22 mouse cellular contexts compared by ENCODE assay signal in the genomic region with DNA sequence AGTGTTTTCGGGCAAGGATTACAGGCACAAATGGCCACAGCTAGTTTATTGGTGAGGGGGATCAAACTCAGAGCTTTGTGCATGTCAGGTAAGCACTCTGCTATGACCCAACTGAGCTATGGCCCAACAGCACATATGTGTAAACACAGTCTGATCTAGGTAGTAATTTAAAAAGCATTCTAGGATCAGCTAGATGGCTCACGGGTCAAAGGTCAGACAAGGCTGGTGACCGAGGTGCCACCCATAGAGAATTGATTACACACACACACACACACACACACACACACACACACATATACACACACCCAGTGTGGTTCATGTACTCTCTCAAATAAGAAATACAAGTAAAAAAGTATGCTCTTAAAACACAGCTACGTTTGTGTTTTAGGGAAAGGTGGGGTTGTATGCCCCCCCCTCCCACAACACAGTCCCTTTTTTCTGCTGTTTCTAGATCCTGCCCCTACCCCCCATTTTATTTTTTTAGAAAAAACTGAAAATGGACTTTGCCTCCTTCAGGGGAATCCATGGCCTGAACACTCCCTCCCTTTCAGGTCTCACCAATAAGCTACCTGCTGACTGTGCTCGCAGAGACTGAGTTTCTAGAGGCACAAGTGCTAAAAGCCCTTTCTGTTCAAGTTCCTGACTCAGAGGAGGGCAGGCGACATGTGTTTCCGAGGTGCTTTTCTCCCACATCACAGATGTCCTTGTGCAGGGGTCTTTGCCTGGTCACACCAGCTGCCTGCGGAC.
A peak's percentile ranks its signal among the peaks of the same experiment; 100 is the strongest.
DNase-seq lines count a peak whose midpoint lies in the region; ATAC-seq and TF ChIP-seq lines count a peak whose summit lies in the region.
"Had no signal": no experiment of that assay in that cellular context is flagged by ENCODE, and none has a peak within 500 bp of the region (broad histone marks: within the 10 kb centered on the region; RNA-seq: fewer than 3 reads in every experiment).

No protein-coding gene starts in this region.

- no peak for ATAC-seq in intestine, embryonic 14.5 days (replicated peaks; ENCODE audit: low FRiP score, low TSS enrichment, low read depth)
- 0 out of 2 replicates have a peak, but pooled peaks have one; percentile 11 for ATAC-seq in kidney, postnatal 0 days (replicated peaks; ENCODE audit: low FRiP score, low read depth)
- 0 out of 2 replicates have a peak, but pooled peaks have one; percentile 33 for ATAC-seq in stomach, embryonic 14.5 days (ENCODE audit: insufficient number of reproducible peaks, insufficient read depth, low FRiP score, low read depth)
- ATAC-seq in hindbrain, embryonic 11.5 days (ENCODE audit: low FRiP score): no peak
- ATAC-seq: CD4-positive, CD25-positive, alpha-beta regulatory T cell, adult 4 months; forebrain, embryonic 16.5 days; midbrain, embryonic 16.5 days had no signal

- peak overlapping the region; percentile 27; the same call in 1 of the 2 replicates for H3K27ac ChIP-seq in intestine, embryonic 14.5 days (ENCODE audit: low read depth)
- H3K27ac ChIP-seq in kidney, postnatal 0 days: peak overlapping the region; percentile 68
- no peak overlapping the region for H3K27ac ChIP-seq in stomach, embryonic 14.5 days (ENCODE audit: low read length)
- H3K27ac ChIP-seq in hindbrain, embryonic 11.5 days (ENCODE audit: low read depth, low read length): no peak overlapping the region
- H3K27ac ChIP-seq: hindbrain, embryonic 10.5 days; layer of hippocampus, adult 2 months; limb, embryonic 12.5 days; midbrain, embryonic 10.5 days; neural tube, embryonic 13.5 days had no signal

- H3K36me3 ChIP-seq in intestine, embryonic 14.5 days (ENCODE audit: control insufficient read depth, insufficient read depth, low read length): no peaks in the 10 kb centered on the region
- no peaks in the 10 kb centered on the region for H3K36me3 ChIP-seq in kidney, postnatal 0 days (ENCODE audit: insufficient read depth, low read length)
- H3K36me3 ChIP-seq in stomach, embryonic 14.5 days (ENCODE audit: control insufficient read depth, insufficient read depth, low read length): no peaks in the 10 kb centered on the region
- H3K36me3 ChIP-seq in hindbrain, embryonic 11.5 days (ENCODE audit: control insufficient read depth, insufficient read depth, low read length): no peaks in the 10 kb centered on the region
- H3K36me3 ChIP-seq: forebrain, embryonic 10.5 days; hindbrain, embryonic 10.5 days; limb, embryonic 12.5 days; midbrain, embryonic 10.5 days; neural tube, embryonic 13.5 days had no signal

- no peaks in the 10 kb centered on the region for H3K4me1 ChIP-seq in intestine, embryonic 14.5 days (replicated peaks; ENCODE audit: control insufficient read depth, insufficient read depth, low read length)
- H3K4me1 ChIP-seq in kidney, postnatal 0 days (replicated peaks; ENCODE audit: insufficient read depth, low read length): 0 out of 2 replicates have a peak, but pooled peaks cover 3% of the 10 kb centered on the region
- no peaks in the 10 kb centered on the region for H3K4me1 ChIP-seq in stomach, embryonic 14.5 days (ENCODE audit: control insufficient read depth, insufficient read depth, low read length)
- H3K4me1 ChIP-seq in hindbrain, embryonic 11.5 days (replicated peaks; ENCODE audit: control insufficient read depth, insufficient read depth, low read length): no peaks in the 10 kb centered on the region
- H3K4me1 ChIP-seq: limb, embryonic 12.5 days; neural tube, embryonic 13.5 days had no signal

- TF ChIP-seq CTCF in kidney, postnatal 0 days (IDR thresholded peaks at IDR 0.05; ENCODE audit: low read depth): no peak

- H3K9me3 ChIP-seq in intestine, embryonic 14.5 days (ENCODE audit: control insufficient read depth, low read length): peaks cover 3% of the 10 kb centered on the region; the same call in 1 of the 2 replicates
- no peaks in the 10 kb centered on the region for H3K9me3 ChIP-seq in kidney, postnatal 0 days (replicated peaks; ENCODE audit: low read length)
- H3K9me3 ChIP-seq in stomach, embryonic 14.5 days (ENCODE audit: control insufficient read depth, low read depth, low read length): no peaks in the 10 kb centered on the region
- no peaks in the 10 kb centered on the region for H3K9me3 ChIP-seq in hindbrain, embryonic 11.5 days (ENCODE audit: control insufficient read depth, low read length)
- H3K9me3 ChIP-seq: neural tube, embryonic 13.5 days had no signal

- H3K4me3 ChIP-seq in intestine, embryonic 14.5 days (ENCODE audit: low read depth, low read length): no peak overlapping the region
- no peak overlapping the region for H3K4me3 ChIP-seq in kidney, postnatal 0 days (replicated peaks; ENCODE audit: low read depth, low read length)
- no peak overlapping the region for H3K4me3 ChIP-seq in stomach, embryonic 14.5 days (ENCODE audit: low read depth, low read length)
- no peak overlapping the region for H3K4me3 ChIP-seq in hindbrain, embryonic 11.5 days (ENCODE audit: low read depth, low read length)
- H3K4me3 ChIP-seq: forebrain, embryonic 10.5 days; hindbrain, embryonic 10.5 days; layer of hippocampus, adult 2 months; limb, embryonic 12.5 days; midbrain, embryonic 10.5 days; myocyte; neural tube, embryonic 13.5 days had no signal

- 67% methylated on average over 8 of the region's 8 CpGs for WGBS in intestine, embryonic 14.5 days
- WGBS in kidney, postnatal 0 days: 67% methylated on average over 8 of the region's 8 CpGs
- 69% methylated on average over 8 of the region's 8 CpGs for WGBS in stomach, embryonic 14.5 days
- WGBS in hindbrain, embryonic 11.5 days: 78% methylated on average over 8 of the region's 8 CpGs

- no peaks in the 10 kb centered on the region for H3K27me3 ChIP-seq in intestine, embryonic 14.5 days (replicated peaks; ENCODE audit: control insufficient read depth, insufficient read depth, low read length)
- H3K27me3 ChIP-seq in kidney, postnatal 0 days (ENCODE audit: insufficient read depth, low read length): no peaks in the 10 kb centered on the region
- no peaks in the 10 kb centered on the region for H3K27me3 ChIP-seq in stomach, embryonic 14.5 days (ENCODE audit: control insufficient read depth, insufficient read depth, low read length)
- no peaks in the 10 kb centered on the region for H3K27me3 ChIP-seq in hindbrain, embryonic 11.5 days (ENCODE audit: control insufficient read depth, insufficient read depth, low read length)
- H3K27me3 ChIP-seq: limb, embryonic 12.5 days; neural tube, embryonic 13.5 days had no signal

- DNase-seq in kidney, adult 9 months: peak; percentile 53
- DNase-seq in kidney, postnatal 10 days: no peak
- peak; percentile 56 for DNase-seq in intestine, embryonic 14.5 days (ENCODE audit: low spot score)
- DNase-seq in kidney, postnatal 0 days (ENCODE audit: low spot score): no peak
- no peak for DNase-seq in cerebellum, postnatal 25 days
- no peak for DNase-seq in hindbrain, embryonic 11.5 days (ENCODE audit: low spot score)
- DNase-seq in urinary bladder, postnatal 14 days (ENCODE audit: low spot score): no peak
- DNase-seq: cerebellum, adult 9-10 months; gastrocnemius, postnatal 10 days; lung, postnatal 10 days had no signal

- no peak overlapping the region for H3K4me2 ChIP-seq in intestine, embryonic 14.5 days (ENCODE audit: low read length)
- no peak overlapping the region for H3K4me2 ChIP-seq in kidney, postnatal 0 days (ENCODE audit: low read length)
- no peak overlapping the region for H3K4me2 ChIP-seq in stomach, embryonic 14.5 days (replicated peaks; ENCODE audit: low read depth, low read length)
- H3K4me2 ChIP-seq in hindbrain, embryonic 11.5 days (replicated peaks; ENCODE audit: low read depth, low read length): no peak overlapping the region
- H3K4me2 ChIP-seq: heart, embryonic 11.5 days; limb, embryonic 12.5 days; neural tube, embryonic 13.5 days had no signal

- H3K9ac ChIP-seq in intestine, embryonic 14.5 days (ENCODE audit: low read length): no peak overlapping the region
- H3K9ac ChIP-seq in kidney, postnatal 0 days (ENCODE audit: low read depth, low read length): no peak overlapping the region
- H3K9ac ChIP-seq in stomach, embryonic 14.5 days (replicated peaks; ENCODE audit: low read depth, low read length): no peak overlapping the region
- H3K9ac ChIP-seq in hindbrain, embryonic 11.5 days (ENCODE audit: low read depth, low read length): no peak overlapping the region
- H3K9ac ChIP-seq: limb, embryonic 12.5 days; neural tube, embryonic 13.5 days had no signal

Comparison
In these comparisons a context has a peak if more than half of its experiments do, and no peak if none do; other contexts are left out.
1. DNase-seq: peak in kidney, adult 9 months (single experiment) and intestine, embryonic 14.5 days (single experiment); none in kidney, postnatal 10 days (single experiment), kidney, postnatal 0 days (single experiment), cerebellum, postnatal 25 days (0 of 2), hindbrain, embryonic 11.5 days (single experiment) and urinary bladder, postnatal 14 days (single experiment).
2. ATAC-seq: peak in kidney, postnatal 0 days (single experiment) and stomach, embryonic 14.5 days (single experiment); none in intestine, embryonic 14.5 days (single experiment) and hindbrain, embryonic 11.5 days (single experiment).
3. H3K27ac ChIP-seq: peak in intestine, embryonic 14.5 days (single experiment) and kidney, postnatal 0 days (single experiment); none in stomach, embryonic 14.5 days (single experiment) and hindbrain, embryonic 11.5 days (single experiment).